9 mouse cellular contexts compared by ENCODE assay signal in genomic region chr1:75248041-75248772, GRCm38 (mm10). TPM values are rescaled to one million over a fixed set of nuclear protein-coding genes. Genes with fewer than 3 reads are reported as not detected.
DNase-seq lines count a peak whose midpoint lies in the region; ATAC-seq and TF ChIP-seq lines count a peak whose summit lies in the region.
"Had no signal": no experiment of that assay in that cellular context is flagged by ENCODE, and none has a peak within 500 bp of the region (broad histone marks: within the 10 kb centered on the region; RNA-seq: fewer than 3 reads in every experiment).

No protein-coding gene starts in this region.

- H3K36me3 ChIP-seq in spleen, adult 2 months (ENCODE audit: control insufficient read depth, insufficient read depth, low read length), result 0 out of 2 replicates have a peak, but pooled peaks cover 4% of the 10 kb centered on the region
- no peaks in the 10 kb centered on the region; the same call in 1 of the 2 replicates for H3K36me3 ChIP-seq in heart, embryonic 11.5 days (ENCODE audit: control insufficient read depth, insufficient read depth, low read length)
- no peaks in the 10 kb centered on the region for H3K36me3 ChIP-seq in liver, embryonic 16.5 days (ENCODE audit: control insufficient read depth, insufficient read depth)

- TF ChIP-seq CTCF in spleen, adult 2 months (IDR thresholded peaks at IDR 0.05; ENCODE audit: extremely low read depth, insufficient read depth, insufficient read length, insufficient replicate concordance), result no peak

- H3K9me3 ChIP-seq in heart, embryonic 11.5 days (replicated peaks; ENCODE audit: control insufficient read depth, low read length), result no peaks in the 10 kb centered on the region
- no peaks in the 10 kb centered on the region for H3K9me3 ChIP-seq in liver, embryonic 16.5 days (replicated peaks; ENCODE audit: control insufficient read depth, low read length)

- no peak for TF ChIP-seq POLR2A in spleen, adult 2 months (IDR thresholded peaks at IDR 0.05; ENCODE audit: low read depth, low read length)

- DNase-seq in cerebellum, adult 9-10 months, result peak; percentile 66
- no peak for DNase-seq in spleen, adult 2 months (ENCODE audit: low read depth in 1 of 2, low spot score in 2 of 2)
- DNase-seq in spleen, adult 12 weeks (ENCODE audit: low spot score), result no peak
- no peak for DNase-seq in thymus, postnatal 4 days

- H3K9ac ChIP-seq in heart, embryonic 11.5 days (ENCODE audit: low read depth, low read length), result peak overlapping the region; percentile 50; the same call in 1 of the 2 replicates
- H3K9ac ChIP-seq in liver, embryonic 16.5 days (ENCODE audit: low read depth, low read length), result no peak overlapping the region

- peaks cover 9% of the 10 kb centered on the region; the same call in 1 of the 2 replicates for H3K4me1 ChIP-seq in spleen, adult 2 months (ENCODE audit: control insufficient read depth, insufficient read depth, insufficient read length)
- H3K4me1 ChIP-seq in heart, embryonic 11.5 days (ENCODE audit: control insufficient read depth, insufficient read depth, low read length), result peaks cover 14% of the 10 kb centered on the region
- H3K4me1 ChIP-seq in liver, embryonic 16.5 days (ENCODE audit: control insufficient read depth, low read depth, low read length), result peaks cover 7% of the 10 kb centered on the region

- H3K27ac ChIP-seq in spleen, adult 2 months (ENCODE audit: insufficient read depth, low read length), result peak overlapping the region; percentile 40
- peak overlapping the region; percentile 94 for H3K27ac ChIP-seq in heart, embryonic 11.5 days (ENCODE audit: low read depth, low read length)
- 0 out of 2 replicates have a peak overlapping the region, but pooled peaks have one; percentile 25 for H3K27ac ChIP-seq in liver, embryonic 16.5 days (ENCODE audit: low read length)

- no peak overlapping the region for H3K4me3 ChIP-seq in spleen, adult 2 months (ENCODE audit: extremely low read depth, insufficient read depth, insufficient read length)
- H3K4me3 ChIP-seq in heart, embryonic 11.5 days (ENCODE audit: low read depth, low read length), result no peak overlapping the region
- no peak overlapping the region for H3K4me3 ChIP-seq in liver, embryonic 16.5 days (ENCODE audit: low read depth, low read length)

- 55% methylated on average over 9 of the region's 9 CpGs for WGBS in spleen, adult 2 months
- WGBS in heart, embryonic 11.5 days (ENCODE audit: insufficient replicate concordance), result 39% methylated on average over 9 of the region's 9 CpGs
- 53% methylated on average over 9 of the region's 9 CpGs for WGBS in liver, embryonic 16.5 days (ENCODE audit: insufficient replicate concordance)

- no peaks in the 10 kb centered on the region for H3K27me3 ChIP-seq in spleen, adult 2 months (ENCODE audit: control insufficient read depth, insufficient read depth, low read length)
- no peaks in the 10 kb centered on the region for H3K27me3 ChIP-seq in heart, embryonic 11.5 days (ENCODE audit: control insufficient read depth, insufficient read depth, low read length)
- H3K27me3 ChIP-seq in liver, embryonic 16.5 days (ENCODE audit: control insufficient read depth, insufficient read depth, low read depth, low read length), result no peaks in the 10 kb centered on the region

- H3K4me2 ChIP-seq in heart, embryonic 11.5 days, result peak overlapping the region; percentile 32
- no peak overlapping the region for H3K4me2 ChIP-seq in liver, embryonic 16.5 days (ENCODE audit: low read depth, low read length)

- no peak for ATAC-seq in cerebellum, adult (ENCODE audit: insufficient number of reproducible peaks, low FRiP score, low TSS enrichment)
- ATAC-seq in heart, embryonic 11.5 days (replicated peaks; ENCODE audit: insufficient number of reproducible peaks, low FRiP score, low TSS enrichment), result peak; percentile 47
- ATAC-seq in liver, embryonic 16.5 days (ENCODE audit: low read depth), result no peak
- no peak for ATAC-seq in megakaryocyte progenitor cell, adult 5-6 weeks (replicated peaks; ENCODE audit: poor library complexity)

RNA-seq across cellular contexts. Expression of gene Dnajb2, which starts 12.0 kb away (rescaled TPM):
- polyA plus RNA-seq in spleen, adult 2 months (2012; rRNA removed), result 32.6 and 45.8 TPM in 2 replicates
- 15.3 and 17.6 TPM in 2 replicates for polyA plus RNA-seq in heart, embryonic 11.5 days (2014; fragmentation: Nextera tagmentation; extraction: Ambion mirVana)
- 33.8 and 33.9 TPM in 2 replicates for polyA plus RNA-seq in liver, embryonic 16.5 days (2015; fragmentation: Nextera tagmentation; extraction: Ambion mirVana)
- 1.3 and 1.8 TPM in 2 replicates for total RNA-seq in megakaryocyte progenitor cell, adult 5-6 weeks (2015)
- 1.9 and 6.4 TPM in 2 replicates for total RNA-seq in megakaryocyte progenitor cell, adult 5-6 weeks (2017)

RNA-seq across cellular contexts. Expression of gene Ptprn, which starts 16.1 kb away (rescaled TPM):
- polyA plus RNA-seq in spleen, adult 2 months (2012; rRNA removed), result 0.22 and 0.35 TPM in 2 replicates
- polyA plus RNA-seq in heart, embryonic 11.5 days (2014; fragmentation: Nextera tagmentation; extraction: Ambion mirVana), result 0.51 and 0.74 TPM in 2 replicates
- polyA plus RNA-seq in liver, embryonic 16.5 days (2015; fragmentation: Nextera tagmentation; extraction: Ambion mirVana), result 0.04 and 0.11 TPM in 2 replicates
- total RNA-seq in megakaryocyte progenitor cell, adult 5-6 weeks (2015), result 0.12 and 0.15 TPM in 2 replicates
- 0.10 TPM in 1 of 2 replicates, not detected in the other for total RNA-seq in megakaryocyte progenitor cell, adult 5-6 weeks (2017)
- total RNA-seq: neutrophil, adult 5-6 weeks had no signal

RNA-seq across cellular contexts. Expression of gene A630095N17Rik, which starts 16.3 kb away (rescaled TPM):
- polyA plus RNA-seq in spleen, adult 2 months (2012; rRNA removed), result 0.19 TPM in 1 of 2 replicates, not detected in the other
- not detected in 2 replicates for polyA plus RNA-seq in heart, embryonic 11.5 days (2014; fragmentation: Nextera tagmentation; extraction: Ambion mirVana)
- polyA plus RNA-seq in liver, embryonic 16.5 days (2015; fragmentation: Nextera tagmentation; extraction: Ambion mirVana), result 0.25 TPM in 1 of 2 replicates, not detected in the other
- total RNA-seq in megakaryocyte progenitor cell, adult 5-6 weeks (2015), result 0.56 and 1.2 TPM in 2 replicates
- total RNA-seq in megakaryocyte progenitor cell, adult 5-6 weeks (2017), result 1.2 TPM in 1 of 2 replicates, not detected in the other
- total RNA-seq: neutrophil, adult 5-6 weeks had no signal

RNA-seq across cellular contexts. Expression of gene Tuba4a, which starts 28.5 kb away (rescaled TPM):
- 123 and 132 TPM in 2 replicates for polyA plus RNA-seq in spleen, adult 2 months (2012; rRNA removed)
- polyA plus RNA-seq in heart, embryonic 11.5 days (2014; fragmentation: Nextera tagmentation; extraction: Ambion mirVana), result 39.2 and 39.8 TPM in 2 replicates
- polyA plus RNA-seq in liver, embryonic 16.5 days (2015; fragmentation: Nextera tagmentation; extraction: Ambion mirVana), result 336 and 355 TPM in 2 replicates
- total RNA-seq in megakaryocyte progenitor cell, adult 5-6 weeks (2015), result 777 and 847 TPM in 2 replicates
- total RNA-seq in megakaryocyte progenitor cell, adult 5-6 weeks (2017), result 369 and 385 TPM in 2 replicates

RNA-seq across cellular contexts. Expression of gene Resp18, which starts 30.0 kb away (rescaled TPM):
- polyA plus RNA-seq in spleen, adult 2 months (2012; rRNA removed), result 0.18 TPM in 1 of 2 replicates, not detected in the other
- 0.30 TPM in 1 of 2 replicates, not detected in the other for polyA plus RNA-seq in heart, embryonic 11.5 days (2014; fragmentation: Nextera tagmentation; extraction: Ambion mirVana)
- polyA plus RNA-seq in liver, embryonic 16.5 days (2015; fragmentation: Nextera tagmentation; extraction: Ambion mirVana), result 0.15 TPM in 1 of 2 replicates, not detected in the other
- total RNA-seq in megakaryocyte progenitor cell, adult 5-6 weeks (2015), result not detected in 2 replicates
- total RNA-seq in megakaryocyte progenitor cell, adult 5-6 weeks (2017), result not detected in 2 replicates
- total RNA-seq: neutrophil, adult 5-6 weeks had no signal

Comparison
In these comparisons a context has a peak if more than half of its experiments do, and no peak if none do; other contexts are left out.
1. H3K27ac ChIP-seq: peak in every context shown above with its lines; median percentile 94 in heart, embryonic 11.5 days; 40 in spleen, adult 2 months; 25 in liver, embryonic 16.5 days.